Mouse (Mus musculus) intestine, embryonic 14.5 days (tissue): ENCODE data around the gene Mettl15. TPM values are rescaled to one million over a fixed set of nuclear protein-coding genes. Genes with fewer than 3 reads are reported as not detected.
"Not testable (repeated sequence)": the region's sequence is repeated elsewhere in the genome, so short reads cannot be mapped to it uniquely, and the experiment has no call there.

Experiments used
- ATAC-seq: fragments of 200-750 bp; cut with Nextera tagmentation; replicated peaks from 2 replicates; pipeline ENCODE4 v1.8.0; 2017; ENCODE audit warnings: low read depth, moderate number of reproducible peaks, moderate TSS enrichment, moderate library complexity; ENCODE audit not compliant: low FRiP score, low TSS enrichment
- DNase-seq: peaks from one replicate; pipeline ENCODE4 v3.0.0-alpha.2; 2018; ENCODE audit warnings: low spot score
- H3K27ac ChIP-seq: fragments of 300-500 bp; sonication (generic); 2 replicates; pipeline ENCODE4 v1.5.1; 2014; ENCODE audit warnings: low read depth, mild to moderate bottlenecking, control low read depth
- H3K27me3 ChIP-seq: fragments of 300-500 bp; sonication (generic); replicated peaks from 2 replicates; pipeline ENCODE4 v1.6.1; 2014; ENCODE audit warnings: low read length, control low read depth; ENCODE audit not compliant: control insufficient read depth, insufficient read depth
- H3K36me3 ChIP-seq: fragments of 300-500 bp; sonication (generic); 2 replicates; pipeline ENCODE4 v1.6.1; 2014; ENCODE audit warnings: low read length, control low read depth; ENCODE audit not compliant: control insufficient read depth, insufficient read depth
- H3K4me1 ChIP-seq: fragments of 300-500 bp; sonication (generic); replicated peaks from 2 replicates; pipeline ENCODE4 v1.6.1; 2014; ENCODE audit warnings: low read length, control low read depth, mixed read lengths; ENCODE audit not compliant: control insufficient read depth, insufficient read depth
- H3K4me2 ChIP-seq: fragments of 300-500 bp; sonication (generic); 2 replicates; pipeline ENCODE4 v1.6.1; 2014; ENCODE audit warnings: low read length
- H3K4me3 ChIP-seq: fragments of 300-500 bp; sonication (generic); 2 replicates; pipeline ENCODE4 v1.5.1; 2014; ENCODE audit warnings: low read depth, low read length, control low read depth, mixed read lengths
- H3K9ac ChIP-seq: fragments of 300-500 bp; sonication (generic); 2 replicates; pipeline ENCODE4 v1.6.1; 2014; ENCODE audit warnings: mild to moderate bottlenecking, low read length
- H3K9me3 ChIP-seq: fragments of 300-500 bp; sonication (generic); 2 replicates; pipeline ENCODE4 v1.6.1; 2016; ENCODE audit warnings: low read length, control low read depth; ENCODE audit not compliant: control insufficient read depth
- WGBS: fragments of 180-500 bp; shearing (Covaris S2); extraction: QIAGEN DNeasy Blood & Tissue Kit; methylation state at CpG from one replicate; pipeline ENCODE4 v1.1.7; 2014; 5-methylcytosine and 5-hydroxymethylcytosine counted together
- polyA plus RNA-seq: library from polyadenylated mRNA; unstranded; fragments of >200 nt; fragmentation: Nextera tagmentation; extraction: Ambion mirVana; gene quantifications from 2 replicates; pipeline ENCODE4 v1.2.1, GENCODE M21; 2014

Mettl15 gene
- polyA plus RNA-seq, 1 experiment from 2014 or later, result 10.6 TPM

DNA sequence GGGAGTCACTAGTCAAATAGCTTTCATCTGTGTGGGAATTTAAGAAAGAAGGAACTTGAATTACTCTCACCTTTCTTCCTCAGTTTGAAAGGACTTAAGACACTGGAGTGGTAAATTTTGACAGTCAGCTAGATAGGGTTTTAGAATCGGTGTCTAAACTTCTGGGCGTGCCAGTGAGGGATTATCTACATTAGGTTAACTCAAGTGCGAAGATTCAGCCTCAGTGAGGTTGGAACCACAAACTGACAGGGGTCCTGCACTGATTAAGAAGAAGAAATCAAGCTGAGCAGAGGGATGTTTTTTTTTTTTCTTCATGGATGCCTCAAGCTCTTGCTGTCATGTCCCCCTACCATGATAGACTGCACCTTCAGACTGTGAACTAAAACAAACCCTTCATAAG lies 53.4 kb downstream of the Mettl15 start:
- H3K36me3 ChIP-seq, result no peaks in the 10 kb centered on the region
- H3K9me3 ChIP-seq, result no peaks in the 10 kb centered on the region
- H3K9ac ChIP-seq, result no peak overlapping the region
- DNase-seq, result no peak
- WGBS, result 85% methylated on average over 3 of the region's 3 CpGs
- no peak overlapping the region for H3K27ac ChIP-seq
- no peak overlapping the region for H3K4me2 ChIP-seq
- no peak overlapping the region for H3K4me3 ChIP-seq
- ATAC-seq, result no peak
- no peaks in the 10 kb centered on the region for H3K27me3 ChIP-seq
- no peaks in the 10 kb centered on the region for H3K4me1 ChIP-seq

DNA sequence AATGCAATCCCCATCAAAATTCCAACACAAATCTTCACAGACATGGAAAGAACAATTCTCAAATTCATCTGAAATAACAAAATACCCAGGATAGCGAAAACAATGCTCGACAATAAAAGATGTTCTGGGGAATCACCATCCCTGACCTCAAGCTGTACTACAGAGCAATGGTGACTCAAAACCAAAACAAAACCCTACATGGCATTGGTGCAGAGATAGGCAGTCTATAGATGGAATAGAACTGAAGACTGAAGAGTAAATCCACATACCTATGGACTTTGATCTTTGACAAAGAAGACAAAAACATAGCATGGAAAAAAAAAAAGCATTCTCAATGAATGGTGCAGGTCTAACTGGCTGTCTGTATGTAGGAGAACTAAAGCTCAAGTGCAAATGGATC lies 59.1 kb downstream of the Mettl15 start:
- Histone ChIP-seq H3K4me2 (no peak overlapping the region), H3K36me3 (no peaks in the 10 kb centered on the region), H3K4me1 (no peaks in the 10 kb centered on the region), H3K27me3 (no peaks in the 10 kb centered on the region), H3K9me3 (no peaks in the 10 kb centered on the region), H3K9ac (no peak overlapping the region), H3K27ac (no peak overlapping the region), H3K4me3 (no peak overlapping the region)
- ATAC-seq, result no peak
- 93% methylated on average over 2 of the region's 2 CpGs for WGBS
- no peak for DNase-seq

DNA sequence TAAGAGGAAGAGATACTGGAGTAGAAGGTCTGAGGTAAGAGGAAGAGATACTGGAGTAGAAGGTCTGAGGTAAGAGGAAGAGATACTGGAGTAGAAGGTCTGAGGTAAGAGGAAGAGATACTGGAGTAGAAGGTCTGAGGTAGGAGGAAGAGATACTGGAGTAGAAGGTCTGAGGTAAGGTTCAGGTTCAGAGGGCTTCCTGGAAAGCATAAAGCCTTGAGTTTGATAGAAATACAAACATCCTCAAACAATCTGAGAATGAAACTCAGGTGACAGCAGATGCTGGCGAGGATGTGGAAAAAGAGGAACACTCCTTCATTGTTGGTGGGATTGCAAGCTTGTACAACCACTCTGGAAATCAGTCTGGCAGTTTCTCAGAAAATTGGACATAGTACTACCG lies 63.9 kb downstream of the Mettl15 start:
- not testable (repeated sequence) for H3K4me2 ChIP-seq, H3K36me3 ChIP-seq, H3K9me3 ChIP-seq, H3K27ac ChIP-seq, H3K4me1 ChIP-seq, DNase-seq, ATAC-seq, H3K9ac ChIP-seq, H3K4me3 ChIP-seq, H3K27me3 ChIP-seq
- 100% methylated on average over 1 of the region's 2 CpGs for WGBS

DNA sequence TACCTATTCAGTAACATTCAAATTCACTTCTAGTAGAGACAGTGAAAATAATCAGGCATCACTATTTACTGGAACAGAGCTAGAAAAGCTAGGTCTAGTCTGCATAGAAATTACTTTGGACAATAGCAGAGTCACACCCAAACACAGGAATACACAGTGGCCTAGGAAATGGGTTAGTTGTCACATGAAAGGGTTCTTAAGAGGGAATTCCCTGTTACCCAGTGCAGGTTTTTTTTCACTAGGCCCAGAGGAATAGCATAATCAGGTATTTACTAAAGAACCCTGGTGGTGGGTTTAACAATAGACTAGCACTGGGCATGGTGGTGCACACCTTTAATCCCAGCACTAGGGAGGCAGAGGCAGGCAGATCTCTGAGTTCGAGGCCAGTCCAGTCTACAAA lies 69.9 kb downstream of the Mettl15 start:
- H3K9me3 ChIP-seq, H3K4me2 ChIP-seq, ATAC-seq, DNase-seq, H3K4me3 ChIP-seq, H3K27ac ChIP-seq, H3K27me3 ChIP-seq, H3K4me1 ChIP-seq, H3K36me3 ChIP-seq, H3K9ac ChIP-seq: not testable (repeated sequence)
- 83% methylated on average over 1 of the region's 1 CpGs for WGBS

DNA sequence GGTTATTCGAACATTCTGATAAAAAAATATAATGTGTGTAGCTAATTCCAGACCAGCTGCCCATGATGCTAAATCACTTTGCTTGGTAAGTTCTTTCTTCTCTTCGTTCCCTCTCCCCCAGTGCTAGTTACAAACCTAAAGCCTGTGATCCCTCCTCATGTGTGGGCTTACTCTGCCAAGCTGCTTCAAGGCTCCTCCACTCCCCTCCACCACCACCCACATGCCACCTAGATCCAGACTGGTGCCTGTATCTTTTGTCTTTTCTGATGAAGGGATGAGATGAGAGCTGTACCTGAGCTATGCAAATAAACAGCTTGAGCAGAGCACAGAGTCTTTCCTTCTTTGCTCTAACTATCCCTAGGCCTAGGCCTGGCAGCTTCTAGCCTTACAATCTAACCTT lies 72.5 kb downstream of the Mettl15 start:
- Histone ChIP-seq H3K36me3 (no peaks in the 10 kb centered on the region), H3K4me3 (no peak overlapping the region), H3K4me1 (no peaks in the 10 kb centered on the region), H3K27me3 (no peaks in the 10 kb centered on the region), H3K27ac (no peak overlapping the region), H3K4me2 (no peak overlapping the region), H3K9me3 (no peaks in the 10 kb centered on the region), H3K9ac (no peak overlapping the region)
- DNase-seq (no peak), ATAC-seq (no peak)
- 72% methylated on average over 2 of the region's 2 CpGs for WGBS

DNA sequence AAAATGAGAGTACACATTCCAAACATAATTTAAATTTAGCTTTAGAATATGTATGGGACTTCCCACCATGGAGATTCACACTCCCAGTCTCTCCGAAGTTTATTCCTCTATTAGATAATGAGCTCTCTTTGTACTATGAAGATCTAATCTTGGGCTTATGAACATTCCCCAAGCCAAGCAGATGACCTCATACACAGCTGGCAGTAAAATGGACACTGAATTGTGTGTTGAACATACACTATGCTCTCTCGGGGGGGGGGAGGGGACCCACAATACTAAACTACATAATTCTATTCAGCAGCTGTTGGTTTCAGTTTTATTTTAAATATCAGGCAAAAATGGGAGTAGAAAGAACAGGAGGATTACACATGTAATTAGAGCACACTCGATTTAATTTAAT lies 97.6 kb downstream of the Mettl15 start:
- Histone ChIP-seq H3K9ac (no peak overlapping the region), H3K4me1 (no peaks in the 10 kb centered on the region), H3K4me2 (no peak overlapping the region), H3K27me3 (no peaks in the 10 kb centered on the region), H3K9me3 (no peaks in the 10 kb centered on the region), H3K36me3 (no peaks in the 10 kb centered on the region), H3K27ac (no peak overlapping the region), H3K4me3 (no peak overlapping the region)
- DNase-seq, result no peak
- ATAC-seq, result no peak; the same call in 1 of the 2 replicates
- 75% methylated on average over 3 of the region's 3 CpGs for WGBS

DNA sequence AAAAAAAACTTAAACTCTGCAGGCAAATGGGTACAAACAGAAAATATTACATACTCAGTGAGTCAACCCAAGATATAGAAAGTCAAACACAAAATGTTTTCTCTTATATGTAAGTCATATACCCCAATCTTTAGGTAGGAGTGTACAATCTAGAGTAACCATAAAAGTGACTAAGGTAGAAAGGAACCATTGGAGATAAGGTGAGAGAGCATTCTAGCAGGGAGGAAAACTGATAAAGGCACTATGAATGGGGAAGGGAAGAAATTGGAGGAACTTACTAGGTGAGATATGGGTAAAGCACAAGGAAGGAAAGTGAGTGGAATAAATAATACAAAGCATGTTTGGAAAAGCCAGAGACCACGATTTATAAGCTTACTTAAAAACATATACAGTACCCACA lies 122.0 kb downstream of the Mettl15 start:
- Histone ChIP-seq H3K27ac (no peak overlapping the region), H3K4me2 (no peak overlapping the region), H3K4me1 (no peaks in the 10 kb centered on the region), H3K9me3 (no peaks in the 10 kb centered on the region), H3K9ac (no peak overlapping the region), H3K4me3 (no peak overlapping the region), H3K27me3 (no peaks in the 10 kb centered on the region), H3K36me3 (no peaks in the 10 kb centered on the region)
- ATAC-seq (no peak), DNase-seq (no peak)
- WGBS, result 45% methylated on average over 1 of the region's 1 CpGs

DNA sequence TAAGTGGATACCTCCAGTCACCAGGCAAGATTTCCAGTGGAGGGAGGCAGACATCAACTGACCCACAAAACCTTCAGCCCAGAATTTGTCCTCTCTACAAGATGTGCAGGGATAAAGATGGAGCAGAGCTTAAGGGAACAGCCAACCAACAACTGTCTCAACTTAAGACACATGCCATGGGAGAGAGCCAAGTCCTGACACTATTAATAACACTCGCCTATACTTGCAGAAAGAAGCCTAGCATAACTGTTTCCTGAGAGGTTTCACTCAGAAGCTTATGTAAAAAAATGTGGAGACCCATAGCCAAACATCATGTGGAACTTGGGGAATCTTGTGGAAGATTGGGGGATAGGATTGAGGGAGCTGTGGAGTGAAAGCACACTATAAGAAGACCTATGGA lies 124.4 kb downstream of the Mettl15 start:
- WGBS, result 79% methylated on average over 1 of the region's 1 CpGs
- no peaks in the 10 kb centered on the region for H3K36me3 ChIP-seq
- H3K4me3 ChIP-seq, result no peak overlapping the region
- no peak overlapping the region for H3K27ac ChIP-seq
- no peak overlapping the region for H3K9ac ChIP-seq
- H3K27me3 ChIP-seq, result no peaks in the 10 kb centered on the region
- no peaks in the 10 kb centered on the region for H3K9me3 ChIP-seq
- H3K4me1 ChIP-seq, result no peaks in the 10 kb centered on the region
- ATAC-seq (no peak), DNase-seq (no peak)
- H3K4me2 ChIP-seq, result no peak overlapping the region

DNA sequence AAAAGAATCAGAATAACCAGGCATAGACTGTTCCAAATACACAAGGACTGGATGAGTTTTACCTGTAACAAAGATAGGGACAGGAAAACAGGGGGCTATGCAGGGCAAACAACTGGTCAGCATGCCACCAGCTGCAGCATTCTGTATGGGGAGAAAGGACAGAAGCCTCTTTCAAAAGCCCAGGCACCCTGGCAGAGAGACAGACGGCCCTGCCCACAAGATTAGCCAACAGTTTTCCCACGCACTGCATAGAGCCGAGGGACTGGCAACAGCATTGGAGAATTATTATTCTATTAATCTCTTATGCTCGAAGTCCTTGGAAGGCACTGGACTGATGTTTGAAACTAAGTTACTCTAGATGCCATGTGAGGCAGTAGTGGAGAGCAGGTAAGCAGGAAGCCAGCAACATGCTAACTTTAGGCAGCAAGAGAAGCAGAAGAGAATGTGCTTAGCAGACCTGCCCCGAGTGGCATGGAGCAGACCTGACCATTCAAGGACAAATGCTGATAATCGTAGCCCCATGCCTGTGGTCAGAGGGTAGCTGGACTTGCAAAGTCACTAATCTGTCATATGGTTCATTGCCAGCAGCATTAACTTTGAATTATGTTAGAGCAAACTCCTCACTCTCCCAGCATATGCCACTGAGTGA lies 127.0 kb downstream of the Mettl15 start:
- Histone ChIP-seq H3K4me2 (no peak overlapping the region), H3K27me3 (no peaks in the 10 kb centered on the region), H3K36me3 (no peaks in the 10 kb centered on the region), H3K9me3 (no peaks in the 10 kb centered on the region), H3K4me3 (no peak overlapping the region), H3K27ac (no peak overlapping the region), H3K4me1 (no peaks in the 10 kb centered on the region), H3K9ac (no peak overlapping the region)
- WGBS, result 77% methylated on average over 6 of the region's 6 CpGs
- ATAC-seq (no peak), DNase-seq (no peak)
